Mouse (Mus musculus): Measurements from ENCODE around the gene Cdk4.

Cdk4 gene

GRCm38 (mm10) chr10:127063239-127063872 is at the start of gene Cdk4:
Gene Cdk4 (plus strand): TSS chr10:127063534.
- peak; percentile 99 for DNase-seq (ENCODE audit: low spot score in 2 of 2)

- no peak for DNase-seq (ENCODE audit: low spot score in 2 of 2)
Observed at GRCm38 (mm10) chr10:127016488-127016887, 46.8 kb upstream of the Cdk4 start.

DNA sequence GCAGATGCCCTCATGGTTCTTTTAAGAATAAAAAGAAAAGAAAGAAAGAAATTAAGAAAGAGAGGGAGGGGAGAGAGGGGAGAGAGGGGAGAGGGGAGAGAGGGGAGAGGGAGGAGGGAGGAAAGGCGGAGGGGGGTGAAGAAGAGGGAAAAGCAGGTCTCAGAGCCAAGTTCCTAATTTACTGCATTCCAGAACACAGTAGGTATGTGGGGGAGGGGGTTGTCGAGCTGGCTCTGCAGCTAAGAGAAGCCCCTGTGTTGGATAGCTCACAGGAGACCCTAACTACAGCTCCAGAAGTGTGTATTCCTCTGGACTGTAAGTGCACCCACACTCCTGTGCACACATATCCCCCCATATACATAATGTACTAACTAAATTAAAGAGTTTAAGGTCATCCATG is 46.3 kb upstream of the Cdk4 start:
- no peak for DNase-seq (ENCODE audit: low spot score in 2 of 2)

DNA sequence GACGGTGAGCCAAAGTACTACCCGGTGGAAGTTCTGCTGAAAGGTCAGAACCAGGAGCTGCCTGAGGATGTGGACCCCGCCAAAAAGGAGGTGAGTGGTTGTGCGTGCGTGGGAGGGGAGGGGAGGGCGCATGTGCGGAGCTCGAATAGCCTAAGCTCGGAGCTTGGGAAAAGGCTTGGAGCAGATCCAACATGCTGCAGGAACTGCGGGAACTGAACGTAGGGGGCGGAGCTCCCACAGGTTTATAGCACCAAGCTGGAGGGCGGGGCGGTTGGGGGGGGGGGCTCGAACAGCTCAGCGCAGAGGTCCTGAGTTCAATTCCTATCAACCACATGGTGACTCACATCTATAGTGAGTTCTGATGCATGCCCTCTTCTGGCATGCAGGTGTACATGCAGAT is 44.9 kb upstream of the Cdk4 start:
- DNase-seq (ENCODE audit: low spot score in 2 of 2), result no peak

DNA sequence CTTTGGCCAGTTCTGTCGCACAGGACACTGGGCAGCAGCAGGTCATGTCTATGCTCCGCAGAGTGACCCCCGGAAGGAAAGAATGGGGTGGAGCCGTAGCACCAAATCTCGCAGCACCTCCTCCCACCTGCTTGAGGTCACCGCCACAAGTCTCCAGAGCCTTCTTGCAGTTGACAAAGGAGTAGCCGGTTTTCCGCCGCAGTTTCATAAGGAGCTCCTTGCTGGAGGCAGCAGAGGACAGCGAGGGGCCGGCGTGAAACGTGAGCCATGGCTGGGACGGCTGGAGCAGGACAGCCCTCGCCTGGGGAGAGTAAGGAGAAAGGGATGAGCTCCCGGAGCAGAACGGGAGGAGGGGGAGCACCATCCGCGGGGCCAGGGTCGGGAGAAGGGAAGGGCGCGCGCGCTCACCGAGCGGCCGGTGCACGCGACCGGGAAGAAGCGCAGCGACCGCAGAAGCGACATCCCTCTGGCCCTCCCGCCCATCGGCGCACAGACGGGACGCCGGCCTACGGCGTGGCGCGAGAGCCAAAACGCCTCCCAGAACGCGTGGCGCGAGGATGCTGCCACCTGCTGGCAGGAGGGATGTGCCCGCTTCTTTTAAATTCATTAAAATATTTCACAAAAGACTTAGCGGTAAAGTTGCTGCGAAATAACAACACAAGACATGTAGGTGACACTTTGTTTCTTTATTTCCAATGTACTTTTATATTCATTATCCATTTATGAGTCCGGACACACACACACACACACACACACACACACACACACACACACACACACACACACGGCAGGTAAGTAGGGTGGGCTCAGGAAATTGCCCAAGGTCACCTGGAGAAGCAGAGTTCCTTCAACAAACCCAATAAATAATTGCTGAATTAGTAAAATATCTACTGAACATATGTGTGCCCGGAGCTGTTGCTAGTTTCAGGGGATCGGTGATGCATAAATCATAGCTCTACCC is 32.7 kb upstream of the Cdk4 start, which contains the start of gene Tsfm:
Gene Tsfm, minus strand, starts transcription at position 505 of the 961 bp plus-strand sequence.
- DNase-seq (ENCODE audit: low spot score in 2 of 2), result peak; percentile 92 to 95

DNA sequence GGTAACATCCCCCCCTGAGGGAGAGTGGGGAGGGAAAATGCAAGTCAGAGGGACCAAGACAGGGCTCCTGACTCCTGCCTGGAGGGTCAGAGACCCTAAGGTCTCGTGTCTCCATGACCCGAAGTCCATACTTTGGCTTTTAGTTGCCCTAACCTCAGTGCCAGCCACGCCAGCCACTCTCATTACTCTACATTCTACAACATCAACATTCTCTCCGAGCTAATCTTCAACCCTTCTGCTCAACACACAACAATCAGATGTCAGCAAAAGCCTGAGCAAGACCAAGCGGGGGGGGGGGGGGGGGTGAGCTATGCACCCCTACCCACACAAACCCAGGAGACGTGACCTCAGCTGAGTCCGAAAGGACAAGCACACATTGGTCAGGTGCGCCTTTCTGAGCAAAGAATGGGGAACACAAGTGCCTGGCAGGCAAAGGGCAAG is 30.0 kb upstream of the Cdk4 start:
- DNase-seq (ENCODE audit: low spot score in 2 of 2), result no peak

DNA sequence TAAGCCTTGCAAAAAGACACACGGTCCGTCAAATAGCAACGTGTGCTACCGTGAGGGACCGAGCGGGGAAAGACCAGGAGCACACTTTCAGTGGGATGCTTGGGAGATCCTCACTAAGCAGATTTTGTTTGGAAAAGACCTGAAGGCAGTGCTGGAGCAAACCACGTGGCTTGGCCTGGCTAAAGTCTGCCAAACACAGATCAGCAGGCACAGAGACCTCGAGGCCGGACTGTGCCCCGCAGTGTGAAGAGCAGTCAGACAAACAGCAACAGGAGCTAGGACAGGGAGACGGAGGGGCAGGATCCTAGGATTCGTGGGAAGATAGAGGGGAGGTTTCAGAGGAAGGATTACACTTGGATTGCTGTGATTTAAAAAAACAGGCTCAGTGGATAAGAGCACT is 27.1 kb upstream of the Cdk4 start:
- DNase-seq (ENCODE audit: low spot score in 2 of 2), result no peak

- DNase-seq (ENCODE audit: low spot score in 2 of 2), result no peak
Observed at GRCm38 (mm10) chr10:127037641-127038040, 25.7 kb upstream of the Cdk4 start.

DNA sequence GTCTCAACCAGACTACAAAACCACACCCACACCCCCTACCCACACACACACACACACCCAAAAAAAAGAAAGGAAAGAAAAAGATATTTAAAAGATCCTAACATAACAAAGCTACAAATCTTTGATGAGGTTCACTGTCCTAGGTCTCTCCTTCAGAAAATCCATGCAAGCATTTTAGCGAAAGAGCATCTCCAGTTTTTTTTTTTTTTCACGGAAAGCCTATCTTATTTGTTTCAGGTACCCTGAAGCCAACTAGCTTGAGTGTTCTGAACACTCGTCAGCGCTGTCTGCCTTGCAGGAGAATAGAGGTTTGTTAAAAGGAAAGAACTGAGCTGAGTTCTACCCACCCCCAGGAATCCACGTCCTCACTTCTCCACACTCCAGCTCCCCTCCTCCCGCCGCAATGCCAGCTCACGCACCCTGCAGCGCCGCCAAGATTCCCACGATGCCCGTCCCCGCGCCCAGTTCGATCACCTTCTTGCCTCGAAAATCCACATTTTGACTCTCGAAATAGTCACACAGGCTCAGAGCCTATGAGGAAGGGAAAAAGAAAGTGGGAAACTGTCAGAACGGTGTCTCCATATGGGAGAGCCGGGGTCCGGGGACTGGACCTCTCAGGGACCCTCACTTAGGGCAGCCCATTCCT is 22.6 kb upstream of the Cdk4 start:
- peak; percentile 60 to 69 for DNase-seq (ENCODE audit: low spot score in 2 of 2)

GRCm38 (mm10) chr10:127041274-127041766 is 22.0 kb upstream of the Cdk4 start, which contains the start of the genes Mettl1 and Eef1akmt3:
Gene Mettl1 (plus strand): TSS chr10:127041414.
Gene Eef1akmt3 (minus strand): TSS chr10:127041513.
- DNase-seq (ENCODE audit: low spot score in 2 of 2), result peak in 1 of 2 experiments; percentile 57

GRCm38 (mm10) chr10:127041774-127042338 is 21.5 kb upstream of the Cdk4 start:
- peak; percentile 93 to 95 for DNase-seq (ENCODE audit: low spot score in 2 of 2)

GRCm38 (mm10) chr10:127042468-127043115 is 20.7 kb upstream of the Cdk4 start:
- no peak for DNase-seq (ENCODE audit: low spot score in 2 of 2)

DNA sequence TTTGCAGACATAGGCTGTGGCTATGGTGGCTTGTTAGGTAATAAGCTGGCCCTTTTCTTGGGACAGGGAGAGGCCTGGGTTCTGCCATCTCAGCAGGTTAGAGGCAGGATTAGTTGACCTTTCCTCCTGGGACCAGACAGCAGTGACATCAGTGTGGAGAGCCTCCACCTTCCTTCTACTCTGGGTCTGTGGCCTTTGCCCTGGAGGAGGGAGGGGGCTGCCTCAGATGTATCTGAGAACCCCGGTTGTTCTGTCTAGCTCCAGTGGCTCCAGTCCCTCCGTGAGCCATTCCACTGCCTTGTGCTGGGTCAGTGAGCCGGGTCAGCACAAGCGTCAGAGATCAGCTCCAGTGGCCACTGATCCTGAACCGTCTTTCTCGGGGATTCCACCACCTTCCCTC is 20.1 kb upstream of the Cdk4 start:
- no peak for DNase-seq (ENCODE audit: low spot score in 2 of 2)

DNA sequence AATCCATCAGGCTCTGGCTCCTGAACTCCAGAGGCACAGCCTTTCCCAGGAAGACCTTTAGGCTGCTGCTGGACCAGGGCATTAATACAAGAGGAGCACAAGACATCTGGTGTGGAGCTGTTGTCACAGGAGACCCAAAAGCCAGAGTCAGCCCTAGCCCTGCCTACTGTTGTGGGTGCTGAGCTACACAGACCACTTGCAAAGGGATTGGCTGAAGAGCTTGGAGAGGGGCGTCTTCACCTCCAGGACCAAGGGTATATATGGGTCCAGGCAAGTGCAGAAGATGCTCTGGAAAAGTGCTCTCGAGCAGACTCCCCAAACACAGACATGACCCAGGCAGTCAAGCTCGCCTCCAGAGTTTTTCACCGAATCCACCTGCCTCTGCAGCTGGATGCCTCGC is 15.4 kb upstream of the Cdk4 start, which contains the start of gene Cyp27b1:
Gene Cyp27b1, plus strand, starts transcription at position 297 of the 400 bp plus-strand sequence.
- DNase-seq (ENCODE audit: low spot score in 2 of 2), result no peak

- no peak for DNase-seq (ENCODE audit: low spot score in 2 of 2)
Observed at GRCm38 (mm10) chr10:127048608-127049394, 14.5 kb upstream of the Cdk4 start.

- no peak for DNase-seq (ENCODE audit: low spot score in 2 of 2)
Observed at GRCm38 (mm10) chr10:127049395-127050118, 13.8 kb upstream of the Cdk4 start.

DNA sequence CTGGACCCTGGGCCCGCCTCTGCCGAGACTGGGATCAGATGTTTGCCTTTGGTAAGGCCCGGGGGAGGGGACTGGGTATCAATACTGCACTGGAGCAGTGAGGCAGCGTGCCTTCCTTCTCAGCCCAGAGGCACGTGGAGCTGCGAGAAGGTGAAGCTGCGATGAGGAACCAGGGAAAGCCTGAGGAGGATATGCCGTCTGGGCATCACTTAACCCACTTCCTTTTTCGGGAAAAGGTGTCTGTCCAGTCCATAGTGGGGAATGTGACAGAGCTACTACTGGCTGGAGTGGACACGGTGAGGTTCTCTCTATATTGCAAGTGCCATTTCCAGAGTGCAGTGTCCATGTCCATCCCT is 13.2 kb upstream of the Cdk4 start:
- DNase-seq (ENCODE audit: low spot score in 2 of 2), result no peak

DNA sequence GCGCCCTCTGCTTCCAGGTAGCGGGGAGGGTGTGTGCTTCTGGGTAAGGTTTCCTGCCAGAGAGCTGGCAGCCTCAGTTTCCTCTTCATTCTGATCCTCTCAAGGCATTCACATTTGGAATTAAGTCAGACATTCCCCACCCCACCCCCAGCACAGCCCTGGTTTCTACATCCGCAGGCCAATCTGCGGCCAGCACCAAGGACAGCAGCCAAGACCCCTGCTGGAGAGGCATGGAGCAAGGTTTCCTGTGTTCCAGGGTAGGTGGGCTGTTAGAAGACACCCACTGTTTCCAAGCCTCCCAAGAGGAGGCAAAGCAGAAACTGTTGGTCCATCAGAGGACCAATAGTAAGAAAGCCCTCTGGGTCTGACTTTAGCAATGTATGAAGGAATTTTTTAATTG is 8.7 kb upstream of the Cdk4 start:
- DNase-seq (ENCODE audit: low spot score in 2 of 2), result no peak

GRCm38 (mm10) chr10:127055406-127055805 is 7.9 kb upstream of the Cdk4 start:
- DNase-seq (ENCODE audit: low spot score in 2 of 2), result no peak

- DNase-seq (ENCODE audit: low spot score in 2 of 2), result peak in 1 of 2 experiments; percentile 38
Observed at GRCm38 (mm10) chr10:127056490-127056889, 6.8 kb upstream of the Cdk4 start.

Data from right cerebral cortex, postnatal 10 days (tissue).